Mouse (Mus musculus): ENCODE results near the gene Dand5.

The Dand5 gene

GRCm38 (mm10) chr8:84784681-84785505 lies 37.7 kb downstream of the Dand5 start:
- no peak for DNase-seq (ENCODE audit: low spot score in 2 of 2)

- no peak for DNase-seq (ENCODE audit: low spot score in 2 of 2)
Observed at GRCm38 (mm10) chr8:84783919-84784581, 38.6 kb downstream of the Dand5 start.

- no peak for DNase-seq (ENCODE audit: low spot score in 2 of 2)
Observed at GRCm38 (mm10) chr8:84783198-84783918, 39.3 kb downstream of the Dand5 start.

- DNase-seq (ENCODE audit: low spot score in 2 of 2): peak in 1 of 2 experiments; percentile 68
Observed at GRCm38 (mm10) chr8:84782680-84783079, 39.9 kb downstream of the Dand5 start.

GRCm38 (mm10) chr8:84781686-84782505 lies 40.7 kb downstream of the Dand5 start:
- DNase-seq (ENCODE audit: low spot score in 2 of 2): no peak

GRCm38 (mm10) chr8:84780949-84781680 lies 41.5 kb downstream of the Dand5 start:
- no peak for DNase-seq (ENCODE audit: low spot score in 2 of 2)

- no peak for DNase-seq (ENCODE audit: low spot score in 2 of 2)
Observed at GRCm38 (mm10) chr8:84780225-84780555, 42.4 kb downstream of the Dand5 start.

- peak; percentile 72 for DNase-seq (ENCODE audit: low spot score in 2 of 2)
Observed at GRCm38 (mm10) chr8:84779519-84780224, 43.0 kb downstream of the Dand5 start.

GRCm38 (mm10) chr8:84778638-84779380 lies 43.8 kb downstream of the Dand5 start:
- DNase-seq (ENCODE audit: low spot score in 2 of 2): peak in 1 of 2 experiments; percentile 75

- DNase-seq (ENCODE audit: low spot score in 2 of 2): no peak
Observed at GRCm38 (mm10) chr8:84777899-84778637, 44.6 kb downstream of the Dand5 start.

GRCm38 (mm10) chr8:84776569-84776968 lies 46.1 kb downstream of the Dand5 start:
- no peak for DNase-seq (ENCODE audit: low spot score in 2 of 2)

- no peak for DNase-seq (ENCODE audit: low spot score in 2 of 2)
Observed at GRCm38 (mm10) chr8:84775621-84776113, 47.0 kb downstream of the Dand5 start.

GRCm38 (mm10) chr8:84775105-84775591 lies 47.5 kb downstream of the Dand5 start:
- peak; percentile 78 to 86 for DNase-seq (ENCODE audit: low spot score in 2 of 2)

GRCm38 (mm10) chr8:84774473-84774911 lies 48.1 kb downstream of the Dand5 start:
- DNase-seq (ENCODE audit: low spot score in 2 of 2): peak; percentile 84 to 89

GRCm38 (mm10) chr8:84773833-84774232 lies 48.8 kb downstream of the Dand5 start:
- DNase-seq (ENCODE audit: low spot score in 2 of 2): peak; percentile 93 to 95

- DNase-seq (ENCODE audit: low spot score in 2 of 2): peak in 1 of 2 experiments; percentile 77
Observed at GRCm38 (mm10) chr8:84773304-84773703, 49.3 kb downstream of the Dand5 start.

GRCm38 (mm10) chr8:84772628-84773027 lies 50.0 kb downstream of the Dand5 start:
- DNase-seq (ENCODE audit: low spot score in 2 of 2): no peak

- DNase-seq (ENCODE audit: low spot score in 2 of 2): peak in 1 of 2 experiments; percentile 66
Observed at GRCm38 (mm10) chr8:84771941-84772378, 50.7 kb downstream of the Dand5 start.
